Mouse (Mus musculus) WW6 (cell line): ENCODE results near the gene Synpr.
"Not testable (repeated sequence)": the region's sequence is repeated elsewhere in the genome, so short reads cannot be mapped to it uniquely, and the experiment has no call there.

Experiments used
- DNase-seq: peaks from one replicate; pipeline ENCODE4 v3.0.0-alpha.2; 2013; ENCODE audit warnings: low read depth, low spot score

The Synpr gene

GRCm38 (mm10) chr14:13284091-13284844 is at the start of gene Synpr:
Gene Synpr, plus strand, starts transcription at chr14:13284780.
- DNase-seq: peak; percentile 65

GRCm38 (mm10) chr14:13236929-13237328 is 47.7 kb upstream of the Synpr start:
- no peak for DNase-seq

GRCm38 (mm10) chr14:13247431-13247830 is 37.1 kb upstream of the Synpr start:
- no peak for DNase-seq

- no peak for DNase-seq
These were observed 35.2 kb upstream of the Synpr start for GRCm38 (mm10) chr14:13249361-13249760.

GRCm38 (mm10) chr14:13252594-13252993 is 32.0 kb upstream of the Synpr start:
- DNase-seq: no peak

- not testable (repeated sequence) for DNase-seq
These were observed 29.8 kb upstream of the Synpr start for GRCm38 (mm10) chr14:13254741-13255140.

GRCm38 (mm10) chr14:13262406-13262805 is 22.2 kb upstream of the Synpr start:
- no peak for DNase-seq

- no peak for DNase-seq
These were observed 18.2 kb upstream of the Synpr start for GRCm38 (mm10) chr14:13266331-13266730.

GRCm38 (mm10) chr14:13267181-13267580 is 17.4 kb upstream of the Synpr start:
- DNase-seq: no peak

- DNase-seq: no peak
These were observed 1.4 kb upstream of the Synpr start for GRCm38 (mm10) chr14:13283211-13283610.

GRCm38 (mm10) chr14:13284845-13285198 is 242 bp downstream of the Synpr start:
- no peak for DNase-seq

GRCm38 (mm10) chr14:13285341-13286130 is 956 bp downstream of the Synpr start:
- DNase-seq: no peak

GRCm38 (mm10) chr14:13294200-13294599 is 9.6 kb downstream of the Synpr start:
- no peak for DNase-seq

GRCm38 (mm10) chr14:13314323-13314722 is 29.7 kb downstream of the Synpr start:
- DNase-seq: no peak

- DNase-seq: no peak
These were observed 43.9 kb downstream of the Synpr start for GRCm38 (mm10) chr14:13328461-13328860.

- DNase-seq: no peak
These were observed 48.1 kb downstream of the Synpr start for GRCm38 (mm10) chr14:13332497-13333306.

- no peak for DNase-seq
These were observed 48.8 kb downstream of the Synpr start for GRCm38 (mm10) chr14:13333372-13333771.

GRCm38 (mm10) chr14:13336162-13336561 is 51.6 kb downstream of the Synpr start:
- no peak for DNase-seq

GRCm38 (mm10) chr14:13340688-13341087 is 56.1 kb downstream of the Synpr start:
- no peak for DNase-seq

- no peak for DNase-seq
These were observed 59.7 kb downstream of the Synpr start for GRCm38 (mm10) chr14:13344240-13344639.

- DNase-seq: no peak
These were observed 64.7 kb downstream of the Synpr start for GRCm38 (mm10) chr14:13349170-13349865.
